Mouse (Mus musculus) neutrophil, adult 5-6 weeks (primary cell): Measurements from ENCODE around the gene Mucl3. TPM values are rescaled to one million over a fixed set of nuclear protein-coding genes. Genes with fewer than 3 reads are reported as not detected.

Experiments
- total RNA-seq: library from RNA; stranded (forward); fragments of 200-1000 nt; gene quantifications from 2 replicates; pipeline ENCODE4 v1.2.3, GENCODE M21; 2017

The Mucl3 gene
- total RNA-seq, 1 experiment from 2014 or later, result not detected

Other genes with a start within 250 kb of the Mucl3 start
- gene H2-Q6, start 218.8 kb downstream of the Mucl3 start, total RNA-seq, result 259 and 274 TPM in 2 replicates
- gene H2-Q7, start 204.5 kb downstream of the Mucl3 start, total RNA-seq, result 160 and 166 TPM in 2 replicates
- 384 and 428 TPM in 2 replicates for gene H2-Q10, start 173.6 kb downstream of the Mucl3 start, total RNA-seq
- gene Pou5f1, start 137.7 kb downstream of the Mucl3 start, total RNA-seq, result 0.49 TPM in 1 of 2 replicates, not detected in the other
- gene Tcf19, start 126.9 kb downstream of the Mucl3 start, total RNA-seq, result 1.4 and 2.5 TPM in 2 replicates
- gene Cchcr1, start 126.6 kb downstream of the Mucl3 start, total RNA-seq, result 3.1 TPM in 2 replicates
- gene Psors1c2, start 110.5 kb downstream of the Mucl3 start, total RNA-seq, result not detected in 2 replicates
- gene Cdsn, start 91.6 kb downstream of the Mucl3 start, total RNA-seq, result not detected in 2 replicates
- not detected in 2 replicates for gene 2300002M23Rik, start 76.2 kb downstream of the Mucl3 start, total RNA-seq
- not detected in 2 replicates for gene Sfta2, start 42.1 kb downstream of the Mucl3 start, total RNA-seq
- 0.37 and 3.3 TPM in 2 replicates for gene Gm9573, start 17.1 kb downstream of the Mucl3 start, total RNA-seq
- 11.8 and 13.8 TPM in 2 replicates for gene Vars2, start 23.9 kb upstream of the Mucl3 start, total RNA-seq
- gene Gtf2h4, start 30.0 kb upstream of the Mucl3 start, total RNA-seq, result 7.0 and 15.5 TPM in 2 replicates
- 0.81 TPM in 1 of 2 replicates, not detected in the other for gene Ddr1, start 60.9 kb upstream of the Mucl3 start, total RNA-seq
- 74.1 and 100 TPM in 2 replicates for gene Ier3, start 178.0 kb upstream of the Mucl3 start, total RNA-seq
- 172 and 193 TPM in 2 replicates for gene Flot1, start 179.5 kb upstream of the Mucl3 start, total RNA-seq
- gene Tubb5, start 194.6 kb upstream of the Mucl3 start, total RNA-seq, result 182 and 191 TPM in 2 replicates
- 22.5 and 30.7 TPM in 2 replicates for gene Mdc1, start 197.8 kb upstream of the Mucl3 start, total RNA-seq
- gene Nrm, start 217.6 kb upstream of the Mucl3 start, total RNA-seq, result 42.5 and 45.6 TPM in 2 replicates
- 146 and 163 TPM in 2 replicates for gene Ppp1r18, start 221.9 kb upstream of the Mucl3 start, total RNA-seq
- 106 and 121 TPM in 2 replicates for gene Dhx16, start 236.1 kb upstream of the Mucl3 start, total RNA-seq